Mouse (Mus musculus): ENCODE measurements around the gene Wwc1.

DNA sequence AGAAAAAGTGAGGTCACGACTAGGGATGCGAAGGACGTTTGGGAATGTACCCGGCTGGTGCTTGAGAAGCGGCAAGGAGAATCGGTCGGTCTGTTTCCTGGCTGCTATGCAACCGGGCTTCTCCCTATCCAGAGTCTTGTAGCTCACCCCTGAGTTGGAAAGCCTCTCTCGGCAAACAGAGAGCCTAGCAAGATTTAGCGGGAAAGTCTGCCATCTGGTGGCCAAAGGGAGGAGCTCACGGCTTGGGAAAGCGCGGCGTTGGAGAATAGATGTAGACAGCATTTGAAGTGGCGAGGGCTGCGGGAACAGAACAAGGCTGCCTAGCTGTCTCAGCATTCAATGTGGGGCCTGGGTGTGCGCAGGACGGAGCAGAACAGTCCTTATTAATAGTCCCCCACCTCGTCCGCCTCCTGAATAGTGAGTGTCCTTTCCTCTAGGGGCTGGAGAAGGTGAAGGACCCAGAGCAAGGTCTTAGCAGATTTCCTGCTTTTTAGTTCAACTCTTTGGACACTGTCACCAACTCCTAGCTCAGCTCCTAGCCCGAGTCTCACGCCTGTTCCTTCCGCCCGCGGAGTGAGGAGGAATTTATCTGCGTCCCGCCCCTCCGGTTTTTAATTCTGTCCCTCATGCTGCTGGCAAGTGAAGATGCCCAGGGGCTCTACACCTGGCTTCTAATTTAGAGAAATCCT, 21.1 kb upstream of the Wwc1 start:
- TF ChIP-seq CTCF (IDR thresholded peaks at IDR 0.05; ENCODE audit: low read depth, low read length) = peak; percentile 95
- TF ChIP-seq POLR2A (IDR thresholded peaks at IDR 0.05; ENCODE audit: borderline replicate concordance, low read depth, low read length) = no peak

All from bone marrow macrophage, adult 2 months (primary cell).